Mouse (Mus musculus): ENCODE data around the gene Slc40a1.

The Slc40a1 gene

GRCm38 (mm10) chr1:45926393-45926763, at the start of gene Slc40a1:
Slc40a1 (minus strand) TSS chr1:45926523.
- DNase-seq: no peak

GRCm38 (mm10) chr1:45971314-45971713, 45.0 kb upstream of the Slc40a1 start:
- no peak for DNase-seq

- DNase-seq: no peak
Measured at GRCm38 (mm10) chr1:45948988-45949387, 22.7 kb upstream of the Slc40a1 start.

GRCm38 (mm10) chr1:45947843-45948242, 21.5 kb upstream of the Slc40a1 start:
- no peak for DNase-seq

GRCm38 (mm10) chr1:45931127-45931526, 4.8 kb upstream of the Slc40a1 start:
- DNase-seq: no peak

- no peak for DNase-seq
Measured at GRCm38 (mm10) chr1:45926911-45927310, 588 bp upstream of the Slc40a1 start.

GRCm38 (mm10) chr1:45925500-45926392, 577 bp downstream of the Slc40a1 start:
- peak; percentile 82 for DNase-seq

- DNase-seq: no peak
Measured at GRCm38 (mm10) chr1:45925131-45925499, 1.2 kb downstream of the Slc40a1 start.

- peak; percentile 11 for DNase-seq
Measured at GRCm38 (mm10) chr1:45924516-45924915, 1.8 kb downstream of the Slc40a1 start.

GRCm38 (mm10) chr1:45923306-45923705, 3.0 kb downstream of the Slc40a1 start:
- no peak for DNase-seq

GRCm38 (mm10) chr1:45920703-45921102, 5.6 kb downstream of the Slc40a1 start:
- DNase-seq: no peak

GRCm38 (mm10) chr1:45919752-45920151, 6.6 kb downstream of the Slc40a1 start:
- no peak for DNase-seq

- no peak for DNase-seq
Measured at GRCm38 (mm10) chr1:45917136-45917803, 9.1 kb downstream of the Slc40a1 start.

- no peak for DNase-seq
Measured at GRCm38 (mm10) chr1:45916174-45916573, 10.1 kb downstream of the Slc40a1 start.

- DNase-seq: no peak
Measured at GRCm38 (mm10) chr1:45914236-45914635, 12.1 kb downstream of the Slc40a1 start.

GRCm38 (mm10) chr1:45905107-45905821, 21.1 kb downstream of the Slc40a1 start:
- peak; percentile 58 for DNase-seq

GRCm38 (mm10) chr1:45904161-45904560, 22.2 kb downstream of the Slc40a1 start:
- DNase-seq: no peak

- DNase-seq: no peak
Measured at GRCm38 (mm10) chr1:45898044-45898443, 28.3 kb downstream of the Slc40a1 start.

GRCm38 (mm10) chr1:45894168-45894912, 32.0 kb downstream of the Slc40a1 start:
- DNase-seq: peak; percentile 3

GRCm38 (mm10) chr1:45891986-45892385, 34.3 kb downstream of the Slc40a1 start:
- no peak for DNase-seq

GRCm38 (mm10) chr1:45890173-45890572, 36.1 kb downstream of the Slc40a1 start, which contains the start of gene Gm5269:
Gm5269 (minus strand) TSS chr1:45890273.
- no peak for DNase-seq

- no peak for DNase-seq
Measured at GRCm38 (mm10) chr1:45886800-45887199, 39.5 kb downstream of the Slc40a1 start.

- DNase-seq: no peak
Measured at GRCm38 (mm10) chr1:45883378-45883777, 42.9 kb downstream of the Slc40a1 start.

Data from lung, postnatal 36 days (tissue).